Mouse (Mus musculus): ENCODE results near the gene Mtrf1.
A peak's percentile ranks its signal among the peaks of the same experiment; 100 is the strongest.

- TF ChIP-seq CTCF (IDR thresholded peaks at IDR 0.05; ENCODE audit: extremely low read depth, insufficient read depth, insufficient read length, insufficient replicate concordance) (no peak), POLR2A (IDR thresholded peaks at IDR 0.05; ENCODE audit: low read depth, low read length) (peak; percentile 63)
Observed at GRCm38 (mm10) chr14:79425979-79426729, 28.6 kb downstream of the Mtrf1 start, which contains the start of gene Kbtbd7.

Measured in spleen, adult 2 months (tissue).